Mouse (Mus musculus): ENCODE data around the gene Polr3a. TPM values are rescaled to one million over a fixed set of nuclear protein-coding genes. Genes with fewer than 3 reads are reported as not detected.
"Not testable (repeated sequence)": the region's sequence is repeated elsewhere in the genome, so short reads cannot be mapped to it uniquely, and the experiment has no call there.

Polr3a gene
- polyA plus RNA-seq, 1 experiment from 2014 or later, result 12.6 TPM

DNA sequence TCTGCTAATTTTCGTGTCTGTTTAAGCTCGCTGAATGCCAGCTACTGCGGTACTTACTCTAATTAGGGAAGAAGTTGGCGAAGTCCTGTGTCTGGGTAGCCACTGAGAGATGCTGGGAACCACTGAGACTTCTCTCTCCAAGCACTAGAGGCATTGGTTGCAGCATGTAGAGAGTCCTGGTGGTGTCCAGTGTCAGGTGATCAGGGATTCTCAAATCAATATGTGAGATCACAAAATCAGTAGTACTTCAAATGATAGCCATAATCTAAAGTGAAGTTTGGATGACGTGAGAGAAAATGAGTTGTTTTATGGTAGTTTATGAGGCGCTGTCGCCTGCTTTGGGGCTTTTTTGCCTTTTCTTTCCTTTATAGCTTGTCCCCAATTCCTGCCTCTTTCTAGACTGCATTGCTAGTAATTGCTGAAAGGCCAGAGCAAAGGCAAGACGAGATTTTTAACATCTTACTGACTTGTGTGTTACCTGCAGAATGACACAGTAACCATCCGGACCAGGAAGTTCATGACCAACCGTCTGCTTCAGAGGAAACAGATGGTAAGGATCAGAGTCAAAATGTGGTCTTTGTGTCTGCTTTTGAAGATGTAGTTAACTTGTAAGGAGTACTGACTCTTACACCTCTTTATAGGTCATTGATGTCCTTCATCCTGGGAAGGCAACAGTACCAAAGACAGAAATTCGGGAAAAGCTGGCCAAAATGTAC, 4.6 kb upstream of the Polr3a start:
- Histone ChIP-seq H3K9ac (peak overlapping the region; percentile 87), H3K9me3 (no peaks in the 10 kb centered on the region), H3K4me3 (peak overlapping the region; percentile 78), H3K4me2 (peak overlapping the region; percentile 84), H3K27me3 (replicated peaks) (no peaks in the 10 kb centered on the region), H3K36me3 (peaks cover 46% of the 10 kb centered on the region), H3K27ac (replicated peaks) (peak overlapping the region; percentile 79), H3K4me1 (peaks cover 44% of the 10 kb centered on the region)
- WGBS, result 5% methylated on average over 11 of the region's 11 CpGs
- no peak for ATAC-seq (ENCODE audit: extremely low read depth, insufficient number of reproducible peaks, low FRiP score, low TSS enrichment)

DNA sequence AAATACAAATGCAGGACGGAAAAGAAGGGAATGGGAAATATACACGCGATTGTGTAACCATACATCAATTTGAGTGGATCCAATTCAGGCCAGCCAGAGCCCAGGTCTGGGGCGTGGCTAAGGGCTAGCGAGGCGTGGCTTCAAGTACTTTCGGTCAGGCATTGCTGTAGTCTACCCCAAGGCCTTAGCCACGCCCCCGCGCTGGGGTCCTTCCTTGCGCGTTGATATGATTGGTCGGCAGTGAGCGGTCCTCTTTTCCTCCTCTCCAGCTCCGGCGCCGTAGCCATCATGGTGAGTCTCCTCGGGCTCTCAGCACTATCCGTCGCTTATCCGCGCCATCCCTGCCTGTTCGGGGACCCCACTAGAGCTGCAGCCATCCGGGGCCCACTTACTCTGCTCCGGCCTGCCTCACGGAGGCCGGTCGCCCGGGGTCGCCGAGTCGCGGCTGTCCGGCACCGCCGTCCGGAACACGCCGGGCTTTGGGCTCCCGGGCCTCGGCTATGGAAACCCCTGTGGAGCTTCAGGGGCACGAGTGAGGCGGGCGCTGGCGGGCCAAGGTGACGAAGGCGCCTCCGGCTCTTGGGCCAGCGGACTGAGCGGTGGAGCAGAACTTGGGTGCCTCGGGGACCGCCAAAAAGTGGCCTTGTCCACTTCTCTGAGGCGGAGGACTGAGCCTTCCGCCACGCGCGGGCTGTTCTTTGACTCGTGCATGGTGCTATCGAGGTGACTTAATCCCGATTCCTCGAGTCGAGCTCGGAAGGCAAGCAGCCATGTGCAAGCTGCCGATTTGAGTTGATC, 3.8 kb upstream of the Polr3a start:
- Histone ChIP-seq H3K27me3 (replicated peaks) (no peaks in the 10 kb centered on the region), H3K4me3 (peak overlapping the region; percentile 78), H3K4me1 (peaks cover 49% of the 10 kb centered on the region), H3K36me3 (peaks cover 38% of the 10 kb centered on the region), H3K4me2 (peak overlapping the region; percentile 84), H3K9ac (peak overlapping the region; percentile 87), H3K27ac (replicated peaks) (peak overlapping the region; percentile 79), H3K9me3 (no peaks in the 10 kb centered on the region)
- WGBS, result under 1% methylated on average over 64 of the region's 64 CpGs
- peak; percentile 92 for ATAC-seq (ENCODE audit: extremely low read depth, insufficient number of reproducible peaks, low FRiP score, low TSS enrichment)

DNA sequence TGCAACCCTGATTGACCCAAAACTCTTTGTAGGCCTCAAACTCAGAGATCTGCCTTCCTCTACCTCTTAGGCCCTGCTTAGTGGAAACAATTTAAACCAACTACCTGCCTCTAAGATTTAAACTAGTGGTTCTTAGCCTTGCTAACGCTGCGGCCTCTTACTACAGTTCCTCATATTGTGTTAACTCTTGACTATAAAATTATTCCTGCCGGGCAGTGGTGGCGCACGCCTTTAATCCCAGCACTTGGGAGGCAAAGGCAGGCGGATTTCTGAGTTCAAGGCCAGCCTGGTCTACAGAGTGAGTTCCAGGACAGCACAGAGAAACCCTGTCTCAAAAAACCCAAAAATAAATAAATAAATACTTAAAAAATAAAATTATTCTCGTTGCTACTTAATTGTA, 2.9 kb upstream of the Polr3a start:
- not testable (repeated sequence) for H3K27ac ChIP-seq (replicated peaks); H3K27me3 ChIP-seq (replicated peaks); ATAC-seq (ENCODE audit: extremely low read depth, insufficient number of reproducible peaks, low FRiP score, low TSS enrichment); H3K9me3 ChIP-seq; H3K9ac ChIP-seq; H3K4me3 ChIP-seq; H3K4me2 ChIP-seq
- Histone ChIP-seq H3K4me1 (peaks cover 47% of the 10 kb centered on the region), H3K36me3 (peaks cover 29% of the 10 kb centered on the region)
- 83% methylated on average over 7 of the region's 7 CpGs for WGBS

DNA sequence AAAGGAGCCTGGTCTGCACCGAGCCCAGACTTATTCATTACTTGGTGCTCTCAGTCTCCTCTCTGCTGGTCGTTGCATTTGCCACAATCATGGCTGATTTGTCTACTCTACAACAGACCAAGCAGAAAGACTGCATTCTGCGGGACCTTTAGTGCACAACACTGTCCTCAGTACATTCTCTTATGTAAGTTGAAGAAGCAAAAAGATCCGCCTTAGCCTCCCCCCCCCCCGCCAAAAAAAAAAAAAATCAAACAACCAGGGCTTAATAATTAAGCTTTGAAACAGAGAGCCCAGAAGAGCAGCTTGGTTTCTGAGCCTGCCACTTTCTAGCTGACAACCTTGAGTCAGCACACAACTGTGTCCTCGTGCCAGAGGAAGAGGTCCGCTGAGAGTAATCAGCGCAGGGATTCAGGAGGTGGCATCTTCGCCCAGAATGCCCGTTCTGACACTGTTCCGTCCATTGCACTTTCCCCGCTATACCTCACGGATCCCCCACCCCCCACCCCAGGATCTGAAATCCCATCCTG, 554 bp downstream of the Polr3a start:
- H3K4me3 ChIP-seq, result peak overlapping the region; percentile 93
- no peaks in the 10 kb centered on the region for H3K27me3 ChIP-seq (replicated peaks)
- H3K4me2 ChIP-seq, result peak overlapping the region; percentile 84
- WGBS, result 6% methylated on average over 13 of the region's 13 CpGs
- peak overlapping the region; percentile 94 for H3K9ac ChIP-seq
- no peak for ATAC-seq (ENCODE audit: extremely low read depth, insufficient number of reproducible peaks, low FRiP score, low TSS enrichment)
- peaks cover 13% of the 10 kb centered on the region for H3K4me1 ChIP-seq
- no peaks in the 10 kb centered on the region for H3K9me3 ChIP-seq
- peak overlapping the region; percentile 45; the same call in 1 of the 2 replicates for H3K27ac ChIP-seq (replicated peaks)
- H3K36me3 ChIP-seq, result peaks cover 31% of the 10 kb centered on the region

DNA sequence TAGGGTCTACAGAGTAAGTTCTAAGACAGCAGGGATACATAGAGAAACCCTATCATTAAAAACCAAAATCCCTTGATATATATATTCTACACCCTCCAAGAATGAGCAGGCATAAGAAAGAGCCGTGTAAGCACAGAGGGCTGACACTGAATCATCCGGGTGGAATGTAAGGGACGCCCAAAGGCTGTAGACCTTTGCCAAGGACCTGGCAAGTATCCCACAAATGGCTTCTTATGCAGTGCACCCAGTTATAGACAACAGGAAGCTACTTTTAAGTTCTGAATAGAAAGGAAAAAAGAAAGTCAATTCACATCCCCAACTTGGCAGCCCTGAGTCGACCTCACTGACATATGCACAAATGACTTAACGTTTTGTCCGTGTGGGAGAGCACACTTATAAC, 18.1 kb downstream of the Polr3a start:
- ATAC-seq (ENCODE audit: extremely low read depth, insufficient number of reproducible peaks, low FRiP score, low TSS enrichment), result no peak

DNA sequence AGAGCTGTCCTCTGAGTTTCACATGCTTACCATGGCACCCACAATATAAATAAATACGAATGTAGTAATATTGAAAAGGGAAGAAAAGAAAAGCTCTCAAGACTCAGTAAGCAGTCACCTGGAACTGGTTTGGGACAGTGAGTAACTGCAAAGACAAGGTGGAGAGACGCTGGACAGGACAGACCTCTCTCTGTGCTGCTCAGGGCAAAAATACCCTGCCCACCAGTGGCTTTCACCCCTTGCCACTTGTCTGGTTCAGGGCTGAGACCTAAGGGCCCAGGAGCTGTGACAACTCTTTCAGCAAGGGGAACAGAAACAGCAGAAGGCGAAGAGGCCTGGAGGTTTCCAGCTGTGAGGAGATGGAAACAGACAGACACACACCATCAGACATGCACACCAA, 28.7 kb downstream of the Polr3a start:
- H3K27ac ChIP-seq (replicated peaks), result no peak overlapping the region
- H3K27me3 ChIP-seq (replicated peaks), result no peaks in the 10 kb centered on the region
- no peaks in the 10 kb centered on the region for H3K9me3 ChIP-seq
- 85% methylated on average over 3 of the region's 3 CpGs for WGBS
- no peak overlapping the region for H3K9ac ChIP-seq
- no peaks in the 10 kb centered on the region for H3K4me1 ChIP-seq
- peaks cover 99% of the 10 kb centered on the region for H3K36me3 ChIP-seq
- no peak overlapping the region for H3K4me2 ChIP-seq
- no peak for ATAC-seq (ENCODE audit: extremely low read depth, insufficient number of reproducible peaks, low FRiP score, low TSS enrichment)
- H3K4me3 ChIP-seq, result no peak overlapping the region

More for the DNA sequence above, 18.1 kb downstream of the Polr3a start:
- no peaks in the 10 kb centered on the region for H3K27me3 ChIP-seq (replicated peaks)
- H3K9me3 ChIP-seq, result no peaks in the 10 kb centered on the region
- H3K27ac ChIP-seq (replicated peaks), result no peak overlapping the region
- peaks cover 100% of the 10 kb centered on the region for H3K36me3 ChIP-seq
- H3K9ac ChIP-seq, result no peak overlapping the region
- no peaks in the 10 kb centered on the region for H3K4me1 ChIP-seq
- no peak overlapping the region for H3K4me3 ChIP-seq
- WGBS, result 83% methylated on average over 6 of the region's 6 CpGs
- H3K4me2 ChIP-seq, result no peak overlapping the region

DNA sequence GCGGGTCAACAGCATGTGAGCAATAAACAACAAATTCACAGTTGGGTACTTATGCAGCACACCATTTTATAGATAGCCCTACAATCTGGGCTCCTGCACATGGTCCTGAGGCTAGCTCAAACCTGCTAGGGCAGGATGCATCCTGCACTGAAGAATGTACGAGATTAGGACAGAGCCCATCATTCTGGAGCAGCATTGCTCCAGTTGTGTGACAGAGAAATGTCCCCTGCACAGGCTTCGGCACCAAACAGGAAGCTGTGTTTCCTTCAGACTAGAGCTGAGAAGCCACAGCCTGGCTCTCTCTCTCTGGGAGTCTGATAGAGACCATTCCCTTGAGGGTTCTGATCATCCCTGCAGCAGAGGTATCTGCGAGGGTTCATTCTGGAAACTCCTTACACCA, 43.3 kb downstream of the Polr3a start:
- not testable (repeated sequence) for H3K9me3 ChIP-seq; H3K4me1 ChIP-seq; H3K4me3 ChIP-seq; H3K9ac ChIP-seq; H3K27ac ChIP-seq (replicated peaks); H3K4me2 ChIP-seq; ATAC-seq (ENCODE audit: extremely low read depth, insufficient number of reproducible peaks, low FRiP score, low TSS enrichment); H3K27me3 ChIP-seq (replicated peaks)
- peaks cover 26% of the 10 kb centered on the region for H3K36me3 ChIP-seq
- WGBS, result 60% methylated on average over 4 of the region's 4 CpGs

Other genes starting within 250 kb of the Polr3a start
- 8.6 and 10.4 TPM in 2 replicates for gene Dlg5, start 241.1 kb downstream of the Polr3a start, polyA plus RNA-seq (2015; fragmentation: Nextera tagmentation; extraction: Ambion mirVana)
- gene E330034G19Rik, start 193.8 kb downstream of the Polr3a start, polyA plus RNA-seq (2015; fragmentation: Nextera tagmentation; extraction: Ambion mirVana), result not detected in 2 replicates
- 597 and 600 TPM in 2 replicates for gene Rps24, start 67 bp upstream of the Polr3a start, polyA plus RNA-seq (2015; fragmentation: Nextera tagmentation; extraction: Ambion mirVana)